Comparison of ENCODE assay signal across 14 mouse cellular contexts in genomic region chr2:167118046-167118445, GRCm38 (mm10). TPM values are rescaled to one million over a fixed set of nuclear protein-coding genes. Genes with fewer than 3 reads are reported as not detected.
DNase-seq lines count a peak whose midpoint lies in the region; ATAC-seq and TF ChIP-seq lines count a peak whose summit lies in the region.
"Had no signal": no experiment of that assay in that cellular context is flagged by ENCODE, and none has a peak within 500 bp of the region (broad histone marks: within the 10 kb centered on the region; RNA-seq: fewer than 3 reads in every experiment).

No protein-coding gene starts in this region.

- peak overlapping the region; percentile 88 for H3K27ac ChIP-seq in gastrocnemius, adult 2 months
- H3K27ac ChIP-seq: layer of hippocampus, adult 2 months; neural tube, embryonic 12.5 days had no signal

- ATAC-seq in megakaryocyte, adult 5-6 weeks (ENCODE audit: poor library complexity, severe bottlenecking): no peak
- ATAC-seq: forebrain, embryonic 16.5 days had no signal

- peak; percentile 53 for DNase-seq in gastrocnemius, adult 2 months
- DNase-seq in gastrocnemius, postnatal 36 days: no peak
- DNase-seq in adrenal gland, adult 2 months: peak; percentile 70
- DNase-seq in heart, postnatal 14 days: peak; percentile 35 to 47
- peak; percentile 29 for DNase-seq in lung, adult 2 months
- no peak for DNase-seq in yolk sac, embryonic 10.5 days (ENCODE audit: low spot score)
- no peak for DNase-seq in left cerebral cortex, postnatal 36 days (ENCODE audit: low spot score in 2 of 2)
- DNase-seq: cerebellum, adult 18-20 months; right cerebral cortex, postnatal 25 days had no signal

- TF ChIP-seq POLR2A in lung, adult 2 months (IDR thresholded peaks at IDR 0.05; ENCODE audit: borderline replicate concordance, extremely low read depth, low read depth, low read length): no peak

- no peak for TF ChIP-seq CTCF in gastrocnemius, adult 2 months (IDR thresholded peaks at IDR 0.05)
- TF ChIP-seq CTCF in lung, adult 2 months (IDR thresholded peaks at IDR 0.05; ENCODE audit: insufficient read depth, low read length): no peak

- no peak overlapping the region for H3K4me3 ChIP-seq in gastrocnemius, adult 2 months
- no peak overlapping the region for H3K4me3 ChIP-seq in lung, adult 2 months (replicated peaks; ENCODE audit: extremely low read depth, low read depth, low read length)
- H3K4me3 ChIP-seq: layer of hippocampus, adult 2 months; midbrain, embryonic 10.5 days; neural tube, embryonic 12.5 days had no signal

- peaks cover 24% of the 10 kb centered on the region for H3K4me1 ChIP-seq in lung, adult 2 months (ENCODE audit: control insufficient read depth, insufficient read depth, low read length)
- H3K4me1 ChIP-seq: neural tube, embryonic 12.5 days had no signal

- intact Hi-C loops in gastrocnemius, adult 2 months (cut with DNase I): no loop called here
- intact Hi-C loops in gastrocnemius, postnatal 36 days (cut with DNase I): no loop called here
- intact Hi-C loops in heart, postnatal 14 days (cut with DNase I): no loop called here
- intact Hi-C loops in left cerebral cortex, postnatal 36 days (cut with DNase I): no loop called here

- 34% methylated on average over 10 of the region's 10 CpGs for WGBS in lung, adult 2 months

RNA-seq across cellular contexts. Expression of gene Znfx1, which starts 55.2 kb away (rescaled TPM):
- total RNA-seq in gastrocnemius, adult 2 months (2021): 10 to 100 TPM; 25.2 to 25.8 TPM
- total RNA-seq in gastrocnemius, postnatal 36 days (2021): 10 to 100 TPM; 19.0 to 20.7 TPM
- total RNA-seq in adrenal gland, adult 2 months (2021): 10 to 100 TPM; 50.2 to 53.6 TPM
- polyA plus RNA-seq in adrenal gland, adult 2 months (2012; rRNA removed): 29.5 and 31.9 TPM in 2 replicates
- total RNA-seq in heart, postnatal 14 days (2021): 10 to 100 TPM; 32.1 to 36.1 TPM
- 39.4 and 46.6 TPM in 2 replicates for polyA plus RNA-seq in lung, adult 2 months (2012; rRNA removed)
- total RNA-seq in megakaryocyte, adult 5-6 weeks (2015): 28.2 and 29.2 TPM in 2 replicates
- 58.4 and 78.1 TPM in 2 replicates for total RNA-seq in megakaryocyte, adult 5-6 weeks (2017)
- total RNA-seq in left cerebral cortex, postnatal 36 days (2021): 10 to 100 TPM; 69.8 to 73.5 TPM

Comparison
In these comparisons a context has a peak if more than half of its experiments do, and no peak if none do; other contexts are left out.
1. DNase-seq: peak in gastrocnemius, adult 2 months (single experiment), adrenal gland, adult 2 months (single experiment), heart, postnatal 14 days (2 of 2) and lung, adult 2 months (single experiment); none in gastrocnemius, postnatal 36 days (0 of 2), yolk sac, embryonic 10.5 days (single experiment) and left cerebral cortex, postnatal 36 days (0 of 2).